Mouse (Mus musculus): ENCODE data around the gene Med25.

Med25 gene

DNA sequence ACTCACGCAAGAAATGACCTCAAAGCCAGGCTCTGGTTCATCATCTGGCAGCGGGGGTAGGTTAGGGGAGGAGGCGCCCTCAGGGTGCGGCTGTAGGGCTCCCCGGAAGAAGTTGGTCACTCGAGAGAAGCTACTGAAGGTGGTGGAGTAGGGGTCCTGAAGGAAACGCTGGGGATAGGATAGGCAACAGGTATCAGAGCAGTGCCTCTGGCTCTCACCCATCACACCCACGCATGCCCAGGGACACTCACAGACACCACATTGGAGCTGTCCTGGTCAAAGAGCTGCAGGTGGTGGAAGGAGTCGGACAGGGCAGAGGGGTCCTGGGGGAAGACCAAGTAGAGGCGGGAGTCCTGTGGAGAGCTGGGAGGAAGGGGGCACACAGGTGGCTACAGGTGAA is 47.5 kb downstream of the Med25 start:
- DNase-seq = peak; percentile 25

DNA sequence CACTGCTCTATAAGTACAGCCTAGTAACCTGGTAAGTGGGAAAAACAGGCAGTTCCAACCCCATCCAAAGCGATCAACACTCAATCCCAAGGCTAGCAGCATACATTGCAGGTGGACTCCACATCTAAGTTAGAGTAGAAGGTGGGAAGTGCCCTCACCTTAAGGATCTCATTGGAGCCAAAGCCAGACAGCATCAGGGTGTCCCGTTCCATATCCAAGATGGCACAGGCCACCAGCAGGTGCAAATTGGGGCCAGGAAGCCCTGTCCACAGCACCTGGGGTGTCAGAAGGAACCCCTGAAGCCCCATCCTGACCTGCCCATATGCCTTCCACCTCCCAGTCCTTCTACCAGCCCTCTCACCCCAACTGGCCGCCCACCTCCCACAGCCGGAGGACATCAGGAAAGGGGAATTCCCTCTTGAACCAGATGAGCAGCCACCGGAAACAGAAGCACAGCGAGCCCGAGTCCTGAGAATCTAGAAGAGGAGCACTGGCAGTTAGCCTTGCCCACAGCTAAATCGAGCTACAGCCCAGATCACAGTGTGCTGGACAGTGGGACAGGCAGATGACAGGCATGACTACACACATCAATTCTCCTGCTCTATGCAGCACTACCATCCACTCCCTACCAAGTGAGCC is 50.6 kb downstream of the Med25 start:
- no peak for DNase-seq

DNA sequence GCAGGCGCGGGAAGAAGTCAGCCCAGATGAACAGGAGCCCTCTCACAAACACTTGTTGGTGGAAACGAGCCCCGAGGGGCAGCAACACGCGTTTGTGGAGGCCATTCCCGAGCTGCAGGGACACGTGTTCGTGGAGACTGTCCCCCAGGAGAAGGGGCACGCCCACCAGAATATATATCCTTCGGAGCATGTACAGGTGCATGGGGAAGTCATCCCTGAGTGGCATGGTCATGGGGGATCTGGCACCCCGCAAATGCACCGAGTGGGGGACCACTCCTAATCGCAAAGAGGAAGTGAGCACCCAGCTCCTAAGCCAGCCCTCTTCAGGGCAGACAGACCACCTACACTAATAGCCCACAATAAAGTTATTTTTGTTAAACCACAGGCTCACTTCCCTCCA is 52.1 kb downstream of the Med25 start:
- DNase-seq = no peak

DNA sequence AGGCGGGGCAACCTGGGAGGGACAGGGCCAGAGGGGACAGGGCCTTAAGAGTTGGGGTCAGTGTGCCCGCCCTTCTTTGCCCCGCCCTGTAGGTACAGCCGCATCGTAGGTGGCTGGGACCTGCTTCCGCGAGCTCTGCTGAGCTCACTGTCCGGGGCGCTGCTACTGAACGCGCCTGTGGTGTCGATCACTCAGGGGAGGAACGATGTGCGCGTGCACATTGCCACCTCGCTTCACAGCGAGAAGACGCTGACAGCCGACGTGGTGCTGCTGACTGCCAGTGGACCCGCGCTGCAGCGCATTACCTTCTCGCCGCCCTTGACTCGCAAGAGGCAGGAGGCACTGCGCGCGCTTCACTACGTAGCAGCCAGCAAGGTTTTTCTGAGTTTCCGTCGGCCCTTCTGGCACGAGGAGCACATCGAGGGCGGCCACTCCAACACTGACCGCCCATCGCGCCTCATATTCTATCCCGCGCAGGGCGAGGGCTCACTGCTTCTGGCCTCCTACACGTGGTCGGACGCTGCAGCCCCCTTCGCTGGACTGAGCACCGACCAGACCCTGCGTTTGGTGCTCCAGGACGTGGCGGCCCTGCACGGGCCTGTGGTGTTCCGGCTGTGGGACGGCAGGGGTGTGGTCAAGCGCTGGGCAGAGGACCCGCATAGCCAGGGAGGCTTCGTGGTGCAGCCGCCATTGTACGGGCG is 52.9 kb downstream of the Med25 start:
- DNase-seq = no peak

DNA sequence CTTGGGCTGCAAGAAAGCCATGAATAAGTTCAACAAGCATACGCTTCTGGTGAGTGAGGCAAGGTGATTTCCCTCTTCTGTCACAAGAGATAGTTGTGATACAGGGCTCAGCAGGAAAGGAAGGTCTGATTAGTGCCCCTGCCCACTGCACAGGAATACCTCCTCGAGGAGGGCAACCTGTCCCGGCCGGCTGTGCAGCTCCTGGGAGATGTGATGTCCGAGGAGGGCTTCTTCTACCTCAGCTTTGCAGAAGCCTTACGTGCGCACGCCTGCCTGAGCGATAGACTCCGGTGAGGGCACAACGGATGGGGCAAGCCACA is 53.4 kb downstream of the Med25 start:
- no peak for DNase-seq

DNA sequence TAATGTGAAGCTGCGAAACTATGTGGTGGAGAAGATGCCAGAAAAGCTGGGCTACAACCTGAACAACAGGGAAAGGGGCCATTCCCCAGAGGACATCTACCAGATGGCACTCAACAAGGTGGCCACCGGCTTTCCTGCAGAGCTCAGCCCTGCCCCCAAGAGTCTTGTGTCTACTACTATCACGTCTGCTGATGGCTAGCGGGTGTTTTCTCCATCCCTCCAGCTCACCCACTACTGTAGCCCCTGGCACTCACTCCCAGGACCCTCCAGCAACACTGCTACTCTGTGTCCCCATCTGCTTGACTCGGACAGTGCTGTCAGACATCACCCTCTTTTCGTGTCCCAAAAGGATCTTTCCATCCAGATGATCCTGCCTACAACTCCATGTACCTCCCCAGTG is 54.4 kb downstream of the Med25 start:
- DNase-seq = no peak

DNA sequence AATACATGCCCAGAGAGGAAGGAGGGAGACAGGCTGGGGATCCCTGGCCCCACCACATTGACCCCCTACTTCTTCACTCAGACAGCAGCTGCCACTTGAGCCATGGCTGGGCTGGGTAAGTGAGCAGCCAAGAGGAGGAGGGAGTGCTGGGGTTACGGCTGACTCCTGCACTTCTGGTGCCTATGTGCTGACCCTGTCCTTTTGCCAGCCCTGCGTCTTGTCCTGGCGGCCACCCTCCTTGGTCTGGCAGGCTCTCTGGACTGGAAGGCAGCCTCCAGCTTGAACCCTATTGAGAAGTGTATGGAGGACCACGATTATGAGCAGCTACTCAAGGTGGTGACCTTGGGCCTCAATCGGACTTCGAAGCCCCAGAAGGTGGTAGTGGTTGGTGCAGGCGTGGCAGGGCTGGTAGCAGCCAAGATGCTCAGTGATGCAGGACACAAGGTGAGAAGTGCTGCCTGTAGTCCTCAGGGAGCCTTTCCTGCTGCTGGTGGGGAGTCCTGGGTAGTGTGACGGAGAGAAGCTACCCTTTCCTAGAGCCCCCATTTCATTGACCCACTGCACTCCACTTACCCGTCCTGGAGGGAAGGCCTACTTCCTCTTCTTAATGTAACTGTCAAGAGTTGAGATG is 56.0 kb downstream of the Med25 start:
- DNase-seq = no peak

DNA sequence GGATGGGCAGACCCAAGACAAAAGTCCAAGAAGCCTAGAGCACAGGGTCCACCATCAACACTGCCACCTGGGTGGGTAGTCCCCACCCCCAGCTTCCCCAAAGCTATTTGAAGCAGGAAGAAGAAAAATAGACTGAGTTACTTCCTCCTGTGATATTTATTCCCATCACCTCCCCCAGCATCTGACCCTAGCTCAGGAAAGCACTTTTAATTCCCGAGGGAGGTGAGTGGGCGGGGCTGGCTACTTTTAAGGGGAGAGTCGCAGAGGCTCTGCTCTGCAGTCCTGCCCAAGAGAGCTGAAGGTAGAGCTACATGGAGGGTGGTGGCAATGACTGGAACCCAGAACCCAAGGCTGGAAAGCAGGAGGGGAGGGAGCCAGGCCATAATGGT is 56.5 kb downstream of the Med25 start:
- no peak for DNase-seq

DNA sequence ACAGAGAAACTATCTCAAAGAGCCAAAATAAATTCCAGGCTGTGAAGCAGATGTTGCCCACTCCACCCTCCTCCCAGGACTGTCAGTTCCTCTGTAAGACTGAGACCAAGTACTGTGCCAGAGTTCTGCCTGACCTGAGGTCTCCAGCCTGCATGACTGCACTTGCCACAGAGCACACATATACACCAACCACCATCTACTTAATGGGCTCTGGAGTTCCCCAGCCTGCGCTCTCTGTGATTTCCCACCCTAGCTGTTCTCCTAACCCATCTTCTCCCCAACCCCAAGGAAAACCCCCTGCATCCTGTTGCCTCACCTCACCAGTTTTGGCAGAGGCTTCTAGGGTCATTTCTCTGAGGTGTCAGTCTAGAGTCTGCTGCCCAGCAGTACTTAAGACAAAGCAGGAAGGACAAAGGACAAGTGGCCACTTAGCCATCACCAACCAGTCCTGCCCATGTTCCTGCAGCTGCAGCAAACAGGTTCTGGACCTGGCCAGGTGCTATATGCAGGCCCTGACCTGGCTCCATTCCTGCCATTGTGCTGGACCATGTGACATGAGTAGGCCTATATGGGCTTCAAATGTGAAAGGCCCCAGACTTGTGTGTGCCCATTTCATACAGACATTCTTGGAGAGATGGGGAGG is 57.0 kb downstream of the Med25 start:
- DNase-seq = no peak

DNA sequence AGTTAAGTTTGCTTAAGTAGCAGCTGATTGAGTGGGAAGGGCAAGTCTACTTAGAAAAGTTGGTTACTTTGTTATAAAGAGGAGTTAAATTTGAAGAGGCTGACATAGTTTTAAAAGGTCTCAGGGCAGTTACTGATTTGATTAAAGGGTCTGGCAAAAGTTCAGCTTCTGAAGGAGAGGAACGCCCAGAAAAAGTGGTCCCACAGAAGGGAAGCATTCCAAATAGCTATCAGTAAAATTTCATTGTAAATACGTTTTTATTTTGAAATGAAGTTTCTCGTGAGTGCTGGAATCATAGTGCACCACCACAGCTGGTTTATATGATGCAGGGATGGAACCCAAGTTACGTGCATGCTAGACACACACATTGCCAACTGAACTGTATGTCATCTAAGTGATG is 59.7 kb downstream of the Med25 start:
- no peak for DNase-seq

DNA sequence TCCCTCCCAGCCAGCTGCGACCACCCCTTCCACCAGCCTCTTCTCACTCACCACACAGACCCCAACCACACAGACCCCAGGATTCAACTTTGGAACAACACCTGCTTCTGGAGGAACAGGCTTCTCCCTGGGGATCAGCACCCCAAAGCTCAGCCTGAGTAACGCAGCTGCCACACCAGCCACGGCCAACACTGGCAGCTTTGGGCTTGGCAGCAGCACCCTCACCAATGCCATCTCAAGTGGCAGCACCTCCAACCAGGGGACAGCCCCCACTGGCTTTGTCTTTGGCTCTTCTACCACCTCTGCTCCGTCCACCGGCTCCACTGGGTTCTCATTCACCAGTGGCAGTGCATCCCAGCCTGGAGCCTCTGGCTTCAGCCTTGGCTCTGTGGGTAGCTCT is 63.8 kb downstream of the Med25 start:
- DNase-seq = no peak

DNA sequence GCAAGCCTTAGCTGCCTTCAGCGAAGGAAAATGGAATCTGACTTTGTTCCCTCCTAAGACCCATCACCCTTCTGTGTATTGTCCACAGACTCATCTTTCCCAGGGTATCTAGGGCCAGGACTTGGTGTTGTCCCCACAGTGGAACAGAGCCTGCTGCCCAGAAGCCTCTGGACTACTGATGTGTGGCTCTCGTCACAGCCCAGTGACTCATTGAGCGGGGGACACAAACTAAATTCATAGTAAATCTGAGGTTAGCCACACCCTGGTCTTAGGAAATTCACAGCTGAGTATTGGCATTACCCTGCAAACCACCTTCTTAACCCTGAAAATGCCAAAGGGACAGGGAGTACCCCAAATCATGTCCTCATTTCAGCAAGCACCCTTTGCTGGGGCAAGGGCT is 65.7 kb downstream of the Med25 start:
- DNase-seq = no peak
